Mouse (Mus musculus) MEL (cell line): ENCODE results near the gene Scaf4. TPM values are rescaled to one million over a fixed set of nuclear protein-coding genes. Genes with fewer than 3 reads are reported as not detected.
A peak's percentile ranks its signal among the peaks of the same experiment; 100 is the strongest.

ENCODE experiments used
- DNase-seq: peaks from one replicate; pipeline ENCODE4 v3.0.0; 2011; ENCODE audit warnings: low read depth, low spot score
- H3K27ac ChIP-seq: 2 replicates; pipeline ENCODE4 v1.5.1; 2012; ENCODE audit warnings: low read depth, mild to moderate bottlenecking, control low read depth, low read length, moderate library complexity; ENCODE audit not compliant: control insufficient read depth
- H3K27me3 ChIP-seq, 2 experiments: fragments of 150-350 bp in 1 of 2; sonication (generic) in 1 of 2; 2 replicates each; pipeline ENCODE4 v1.6.1; 2012; ENCODE audit warnings: low read length in 2 of 2, mild to moderate bottlenecking in 2 of 2, improper control_type of control experiment in 1 of 2, moderate library complexity in 1 of 2; ENCODE audit not compliant: insufficient read depth in 2 of 2, control insufficient read depth in 1 of 2
- H3K36me3 ChIP-seq, 2 experiments: 2 replicates each; pipeline ENCODE4 v1.6.1; 2012 to 2014; ENCODE audit warnings: low read length in 2 of 2, improper control_type of control experiment in 1 of 2, inconsistent platforms in 1 of 2, mild to moderate bottlenecking in 1 of 2; ENCODE audit not compliant: insufficient read depth in 2 of 2, control insufficient read depth in 1 of 2
- H3K4me1 ChIP-seq, 2 experiments: fragments of 150-350 bp in 1 of 2; sonication (generic) in 1 of 2; 2 replicates each; pipeline ENCODE4 v1.6.1; 2012; ENCODE audit warnings: low read length in 2 of 2, improper control_type of control experiment in 1 of 2, mild to moderate bottlenecking in 1 of 2; ENCODE audit not compliant: insufficient read depth in 2 of 2, control insufficient read depth in 1 of 2
- H3K4me3 ChIP-seq, 2 experiments: fragments of 150-350 bp in 1 of 2; sonication (generic) in 1 of 2; 2 replicates each; pipeline ENCODE4 v1.5.1; 2012; ENCODE audit warnings: low read depth in 2 of 2, low read length in 2 of 2, mild to moderate bottlenecking in 2 of 2, moderate library complexity in 2 of 2, control low read depth in 1 of 2, improper control_type of control experiment in 1 of 2; ENCODE audit not compliant: control insufficient read depth in 1 of 2, insufficient read depth in 1 of 2
- H3K79me2 ChIP-seq: 2 replicates; pipeline ENCODE4 v1.6.1; 2012; ENCODE audit warnings: mild to moderate bottlenecking, low read length, moderate library complexity; ENCODE audit not compliant: control insufficient read depth, poor library complexity, insufficient read depth
- H3K9ac ChIP-seq: 2 replicates; pipeline ENCODE4 v1.6.1; 2012; ENCODE audit warnings: low read depth, mild to moderate bottlenecking, control low read depth, low read length, moderate library complexity; ENCODE audit not compliant: control insufficient read depth, poor library complexity, severe bottlenecking
- H3K9me3 ChIP-seq: fragments of 150-350 bp; sonication (generic); replicated peaks from 2 replicates; pipeline ENCODE4 v1.6.1; 2012; ENCODE audit warnings: mild to moderate bottlenecking, low read length, improper control_type of control experiment, moderate library complexity; ENCODE audit not compliant: insufficient read depth
- CHD2 ChIP-seq: IDR thresholded peaks from 2 replicates; pipeline ENCODE4 v1.6.1; 2011; ENCODE audit warnings: low read length, improper control_type of control experiment
- CTCF ChIP-seq, 3 experiments: IDR thresholded peaks in 2 of 3; conservative IDR thresholded peaks in 1 of 3; 2 replicates each; pipeline ENCODE4 v1.5.1; 2011 to 2012; ENCODE audit warnings: low read length in 3 of 3, low read depth in 2 of 3, mild to moderate bottlenecking in 2 of 3, improper control_type of control experiment in 1 of 3, inconsistent platforms in 1 of 3, mixed read lengths in 1 of 3, moderate library complexity in 1 of 3; ENCODE audit not compliant: control insufficient read depth in 1 of 3, insufficient read depth in 1 of 3, poor library complexity in 1 of 3, severe bottlenecking in 1 of 3
- GABPA ChIP-seq: IDR thresholded peaks from 2 replicates; pipeline ENCODE4 v1.6.1; 2012; ENCODE audit warnings: low read depth, mild to moderate bottlenecking, inconsistent platforms, low read length, improper control_type of control experiment, moderate library complexity
- GATA1 ChIP-seq: IDR thresholded peaks from 2 replicates; pipeline ENCODE4 v1.6.1; 2011; ENCODE audit warnings: low read depth, low read length, improper control_type of control experiment
- HCFC1 ChIP-seq: IDR thresholded peaks from 2 replicates; pipeline ENCODE4 v1.6.1; 2012; ENCODE audit warnings: low read depth, mild to moderate bottlenecking, inconsistent platforms, low read length, improper control_type of control experiment, moderate library complexity
- KAT2A ChIP-seq: conservative IDR thresholded peaks from 2 replicates; pipeline ENCODE4 v1.6.1; 2012; ENCODE audit warnings: low read depth, low read length, improper control_type of control experiment, inconsistent platforms
- MAFK ChIP-seq: IDR thresholded peaks from 2 replicates; pipeline ENCODE4 v1.6.1; 2011; ENCODE audit warnings: low read depth, mild to moderate bottlenecking, low read length, improper control_type of control experiment, borderline replicate concordance
- MAX ChIP-seq: IDR thresholded peaks from 2 replicates; pipeline ENCODE4 v1.6.1; 2011; ENCODE audit warnings: low read length, improper control_type of control experiment
- MAZ ChIP-seq: IDR thresholded peaks from 2 replicates; pipeline ENCODE4 v1.6.1; 2012; ENCODE audit warnings: low read depth, mild to moderate bottlenecking, inconsistent platforms, low read length, improper control_type of control experiment
- MEF2A ChIP-seq: IDR thresholded peaks from 2 replicates; pipeline ENCODE4 v1.6.1; 2014; ENCODE audit warnings: low read depth, mild to moderate bottlenecking, inconsistent platforms, low read length, improper control_type of control experiment; ENCODE audit not compliant: poor library complexity, insufficient replicate concordance, severe bottlenecking; ENCODE audit errors: extremely low read depth
- MYC ChIP-seq: IDR thresholded peaks from 2 replicates; pipeline ENCODE4 v1.6.1; 2011; ENCODE audit warnings: low read depth, mild to moderate bottlenecking, low read length, improper control_type of control experiment, moderate library complexity
- POLR2AphosphoS2 ChIP-seq: IDR thresholded peaks from 2 replicates; pipeline ENCODE4 v1.6.1; 2011; ENCODE audit warnings: low read length, improper control_type of control experiment
- RAD21 ChIP-seq: IDR thresholded peaks from 2 replicates; pipeline ENCODE4 v1.6.1; 2011; ENCODE audit warnings: mild to moderate bottlenecking, low read depth, low read length, improper control_type of control experiment
- SIN3A ChIP-seq: IDR thresholded peaks from 2 replicates; pipeline ENCODE4 v1.6.1; 2012; ENCODE audit warnings: low read length, improper control_type of control experiment, inconsistent platforms
- USF1 ChIP-seq: IDR thresholded peaks from 2 replicates; pipeline ENCODE4 v1.6.1; 2014; ENCODE audit warnings: low read depth, mild to moderate bottlenecking, inconsistent platforms, low read length, improper control_type of control experiment, moderate library complexity
- ZC3H11A ChIP-seq: IDR thresholded peaks from 2 replicates; pipeline ENCODE4 v1.6.1; 2012; ENCODE audit warnings: low read depth, mild to moderate bottlenecking, inconsistent platforms, low read length, improper control_type of control experiment
- ZKSCAN1 ChIP-seq: IDR thresholded peaks from 2 replicates; pipeline ENCODE4 v1.6.1; 2012; ENCODE audit warnings: low read depth, mild to moderate bottlenecking, inconsistent platforms, low read length, improper control_type of control experiment, moderate library complexity
- ZNF384 ChIP-seq: IDR thresholded peaks from 2 replicates; pipeline ENCODE4 v1.6.1; 2012; ENCODE audit warnings: low read depth, mild to moderate bottlenecking, inconsistent platforms, low read length, improper control_type of control experiment
- polyA plus RNA-seq, 2 experiments: library from polyadenylated mRNA; stranded (reverse) in 1 of 2; unstranded in 1 of 2; fragments of >175 nt in 1 of 2; fragments of >200 nt in 1 of 2; gene quantifications; 2 replicates each; pipeline versions ENCODE4 v1.2.1 to v1.2.4; 2012; ENCODE audit warnings: low replicate concordance in 2 of 2, low read depth in 1 of 2; ENCODE audit not compliant: insufficient read length in 2 of 2, insufficient read depth in 1 of 2, missing spikeins in 1 of 2
- total RNA-seq: library from RNA; depleted of rRNA; stranded (reverse); fragments of 300-350 nt; gene quantifications from 2 replicates; pipeline ENCODE4 v1.2.3, GENCODE M21; 2012

Scaf4 gene
- total and polyA plus RNA-seq, 3 experiments = 12.3 to 56.2 TPM; not detected in 1

DNA sequence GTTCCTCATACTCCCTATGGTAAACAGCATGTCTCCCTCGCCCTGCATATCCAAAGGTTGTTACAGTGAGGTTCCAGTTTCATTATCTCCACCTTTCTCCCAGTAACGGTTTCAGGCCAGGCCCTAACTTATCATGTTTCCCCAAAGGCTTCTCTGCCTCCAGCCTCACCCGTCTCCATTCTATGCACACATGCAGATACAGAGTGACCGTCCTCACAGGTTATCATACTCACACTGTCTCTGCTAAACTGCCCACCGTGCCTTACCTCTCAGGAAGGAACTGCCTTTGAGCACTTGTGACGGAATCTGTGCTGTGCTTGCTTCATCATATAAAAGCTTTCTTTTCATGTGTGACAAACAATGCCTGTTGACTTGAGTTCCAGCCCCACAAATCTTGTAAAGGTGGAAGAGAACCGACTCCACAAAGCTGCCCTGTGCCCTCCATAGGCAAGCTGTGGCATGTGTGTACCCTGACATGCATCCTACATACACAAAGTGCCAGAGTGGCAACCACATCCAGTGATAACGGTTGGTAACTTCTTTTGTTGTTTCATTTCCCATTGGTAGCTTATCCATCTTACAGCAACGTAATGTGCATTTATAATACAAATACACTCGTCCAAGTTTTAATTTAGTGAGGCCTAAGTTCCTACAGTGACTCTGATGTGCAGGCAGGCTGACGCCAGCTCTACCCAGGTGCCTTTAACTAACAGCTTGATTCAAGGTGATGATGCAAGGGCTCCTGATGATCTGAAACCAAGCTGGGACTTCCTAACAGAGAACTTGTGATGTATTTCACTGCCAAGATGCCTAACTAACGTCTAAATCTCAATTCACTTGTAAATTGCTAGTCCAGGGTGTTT is 70.6 kb downstream of the Scaf4 start (continued):
- TF ChIP-seq MAZ = 0 out of 2 replicates have a peak, but pooled peaks have one; percentile 3
- TF ChIP-seq RAD21 = no peak
- no peak for TF ChIP-seq MEF2A
- no peak for TF ChIP-seq USF1

DNA sequence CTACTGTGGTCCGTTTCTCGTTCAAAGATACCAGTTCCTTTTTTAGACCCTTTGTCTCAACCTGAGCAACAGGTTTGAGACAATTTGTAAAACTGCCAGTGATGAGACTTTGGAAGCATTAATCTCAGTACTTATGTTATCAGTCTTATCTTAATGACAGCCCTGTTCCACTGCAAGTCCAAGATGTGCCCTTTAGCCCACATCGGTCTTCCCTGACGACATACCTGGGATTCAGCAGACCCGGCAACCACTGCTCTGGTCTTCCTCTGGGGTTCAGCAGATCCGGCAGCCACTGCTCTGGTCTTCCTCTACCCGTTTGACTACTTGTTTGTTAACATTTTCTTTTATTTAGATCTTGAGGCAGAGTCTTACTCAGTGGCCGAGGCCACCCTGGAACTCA is 72.5 kb downstream of the Scaf4 start:
- Histone ChIP-seq H3K4me3 (no peak overlapping the region), H3K27me3 (no peaks in the 10 kb centered on the region), H3K27ac (no peak overlapping the region), H3K9ac (no peak overlapping the region), H3K9me3 (no peaks in the 10 kb centered on the region), H3K36me3 (peaks cover 0 to 24% of the 10 kb centered on the region in 2 experiments; a peak in 2 of 4 replicates), H3K4me1 (peaks cover 6 to 17% of the 10 kb centered on the region in 2 experiments), H3K79me2 (no peaks in the 10 kb centered on the region)
- DNase-seq = no peak
- TF ChIP-seq MYC (no peak), ZC3H11A (no peak), MAZ (no peak), CTCF (IDR thresholded peaks at IDR 0.05 in 2 of 3, conservative IDR thresholded peaks at IDR 0.05 in 1 of 3; ENCODE audit: control insufficient read depth in 1 of 3, insufficient read depth in 1 of 3, low read depth in 2 of 3, low read length in 3 of 3, poor library complexity in 1 of 3, severe bottlenecking in 1 of 3) (no peak), MAFK (no peak), GATA1 (no peak), ZNF384 (no peak), GABPA (no peak), RAD21 (no peak), MAX (no peak), ZKSCAN1 (no peak), KAT2A (no peak), MEF2A (no peak), CHD2 (no peak), HCFC1 (no peak), POLR2AphosphoS2 (no peak), SIN3A (no peak)
